Mouse (Mus musculus) cerebellum, postnatal 14 days (tissue): ENCODE data around the gene Fuk.
"Not testable (repeated sequence)": the region's sequence is repeated elsewhere in the genome, so short reads cannot be mapped to it uniquely, and the experiment has no call there.

Source experiments
- DNase-seq, 2 experiments: peaks; one replicate each; pipeline ENCODE4 v3.0.0; 2021; ENCODE audit warnings: mixed read lengths in 2 of 2

Fuk gene

GRCm38 (mm10) chr8:110919341-110920031, 17.2 kb upstream of the Fuk start, which contains the start of gene St3gal2:
TSS of gene St3gal2 (plus strand) at chr8:110919922.
- peak; percentile 92 to 93 for DNase-seq

- DNase-seq = no peak
These were observed 16.2 kb upstream of the Fuk start for GRCm38 (mm10) chr8:110918460-110918859.

- no peak for DNase-seq
These were observed 15.7 kb upstream of the Fuk start for GRCm38 (mm10) chr8:110918027-110918426.

GRCm38 (mm10) chr8:110917415-110917814, 15.1 kb upstream of the Fuk start:
- DNase-seq = peak; percentile 59 to 71

GRCm38 (mm10) chr8:110911576-110912570, 9.6 kb upstream of the Fuk start:
- no peak for DNase-seq

- DNase-seq = not testable (repeated sequence)
These were observed 7.6 kb upstream of the Fuk start for GRCm38 (mm10) chr8:110909850-110910249.

- no peak for DNase-seq
These were observed 4.4 kb upstream of the Fuk start for GRCm38 (mm10) chr8:110906682-110907081.

GRCm38 (mm10) chr8:110905404-110905803, 3.1 kb upstream of the Fuk start:
- no peak for DNase-seq

GRCm38 (mm10) chr8:110902579-110902965, 284 bp upstream of the Fuk start:
- DNase-seq = no peak

- no peak for DNase-seq
These were observed 1.2 kb downstream of the Fuk start for GRCm38 (mm10) chr8:110901056-110901455.

- DNase-seq = no peak
These were observed 4.8 kb downstream of the Fuk start for GRCm38 (mm10) chr8:110897495-110897894.

- no peak for DNase-seq
These were observed 6.5 kb downstream of the Fuk start for GRCm38 (mm10) chr8:110895812-110896211.

GRCm38 (mm10) chr8:110895254-110895653, 7.0 kb downstream of the Fuk start:
- no peak for DNase-seq

GRCm38 (mm10) chr8:110894851-110895250, 7.4 kb downstream of the Fuk start:
- DNase-seq = no peak

- DNase-seq = peak; percentile 62 to 74
These were observed 9.4 kb downstream of the Fuk start for GRCm38 (mm10) chr8:110892913-110893312.

GRCm38 (mm10) chr8:110892040-110892439, 10.2 kb downstream of the Fuk start:
- DNase-seq = no peak

- peak in 1 of 2 experiments; percentile 34 for DNase-seq
These were observed 12.3 kb downstream of the Fuk start for GRCm38 (mm10) chr8:110889904-110890470.

GRCm38 (mm10) chr8:110888860-110889259, 13.4 kb downstream of the Fuk start:
- peak; percentile 90 to 95 for DNase-seq

- peak; percentile 76 to 89 for DNase-seq
These were observed 13.8 kb downstream of the Fuk start for GRCm38 (mm10) chr8:110888441-110888840.

GRCm38 (mm10) chr8:110887551-110887950, 14.7 kb downstream of the Fuk start:
- DNase-seq = peak; percentile 76 to 85

- no peak for DNase-seq
These were observed 15.7 kb downstream of the Fuk start for GRCm38 (mm10) chr8:110886634-110887033.

GRCm38 (mm10) chr8:110883824-110884223, 18.5 kb downstream of the Fuk start:
- DNase-seq = peak; percentile 74 to 80

GRCm38 (mm10) chr8:110881741-110882310, 20.5 kb downstream of the Fuk start:
- DNase-seq = peak; percentile 65 to 86
